Mouse (Mus musculus) heart, embryonic 13.5 days (tissue): ENCODE measurements at regions not wholly inside any gene's neighbourhood (a gene's known extent, or its start where the extent isn't known, plus 50 kb on each side); places are given as distances from the start of the nearest gene placed in this dataset.

Experiments
- ATAC-seq: fragments of 200-750 bp; cut with Nextera tagmentation; 2 replicates; pipeline ENCODE4 v1.8.0; 2017; ENCODE audit warnings: moderate TSS enrichment; ENCODE audit not compliant: insufficient number of reproducible peaks, low FRiP score, low TSS enrichment; ENCODE audit errors: extremely low read depth
- H3K27ac ChIP-seq: fragments of 300-500 bp; sonication (generic); replicated peaks from 2 replicates; pipeline ENCODE4 v1.5.1; 2015; ENCODE audit warnings: moderate library complexity, mild to moderate bottlenecking, inconsistent platforms
- H3K27me3 ChIP-seq: fragments of 300-500 bp; sonication (generic); replicated peaks from 2 replicates; pipeline ENCODE4 v1.6.1; 2015; ENCODE audit warnings: mild to moderate bottlenecking, inconsistent platforms
- H3K36me3 ChIP-seq: fragments of 300-500 bp; sonication (generic); 2 replicates; pipeline ENCODE4 v1.6.1; 2015; ENCODE audit warnings: mild to moderate bottlenecking, inconsistent platforms
- H3K4me1 ChIP-seq: fragments of 300-500 bp; sonication (generic); 2 replicates; pipeline ENCODE4 v1.6.1; 2015; ENCODE audit warnings: inconsistent platforms
- H3K4me2 ChIP-seq: fragments of 300-500 bp; sonication (generic); 2 replicates; pipeline ENCODE4 v1.6.1; 2015; ENCODE audit warnings: inconsistent platforms, mild to moderate bottlenecking, moderate library complexity
- H3K4me3 ChIP-seq: fragments of 300-500 bp; sonication (generic); 2 replicates; pipeline ENCODE4 v1.5.1; 2015; ENCODE audit warnings: moderate library complexity, mild to moderate bottlenecking, inconsistent platforms
- H3K9ac ChIP-seq: fragments of 300-500 bp; sonication (generic); 2 replicates; pipeline ENCODE4 v1.6.1; 2015; ENCODE audit warnings: inconsistent platforms, mild to moderate bottlenecking, moderate library complexity
- H3K9me3 ChIP-seq: fragments of 300-500 bp; sonication (generic); 2 replicates; pipeline ENCODE4 v1.6.1; 2016; ENCODE audit warnings: inconsistent platforms
- WGBS: fragments of 180-500 bp; shearing (Covaris S2); methylation state at CpG from one replicate; pipeline ENCODE4 v1.1.7; 2015; ENCODE audit warnings: mixed read lengths; 5-methylcytosine and 5-hydroxymethylcytosine counted together

DNA sequence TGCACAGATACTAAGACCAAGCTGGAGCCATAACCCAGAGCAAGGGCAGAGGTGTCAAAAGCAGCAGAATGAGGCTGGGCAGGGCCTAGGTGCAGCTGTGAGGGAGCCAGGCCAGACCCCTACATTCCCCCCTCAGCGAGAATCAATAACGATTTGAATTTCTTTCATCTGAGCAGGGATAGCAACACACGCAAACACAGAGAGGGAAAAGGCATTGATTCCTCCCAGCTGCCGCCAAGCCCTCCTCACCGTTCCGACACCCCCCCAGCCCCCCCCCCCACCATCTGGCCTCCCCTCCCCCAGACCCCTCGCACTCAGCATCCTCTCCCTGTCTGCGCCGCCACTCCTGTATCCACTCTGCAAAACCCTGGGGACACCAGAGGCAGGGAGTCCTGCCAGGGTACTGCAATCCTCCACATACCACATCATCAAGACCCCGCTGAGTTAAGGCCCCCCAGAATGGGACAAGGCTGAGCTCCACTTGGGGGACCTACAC lies 166.9 kb downstream of the 3100002H09Rik start:
- Histone ChIP-seq H3K9ac (no peak overlapping the region), H3K4me3 (no peak overlapping the region), H3K27ac (no peak overlapping the region), H3K9me3 (no peaks in the 10 kb centered on the region), H3K27me3 (peaks cover 75% of the 10 kb centered on the region), H3K4me2 (no peak overlapping the region), H3K4me1 (peaks cover 6% of the 10 kb centered on the region; the same call in 1 of the 2 replicates), H3K36me3 (no peaks in the 10 kb centered on the region)
- 4% methylated on average over 9 of the region's 10 CpGs for WGBS
- no peak for ATAC-seq

- no peak for ATAC-seq
Measured at GRCm38 (mm10) chr4:124443130-124443503, 167.5 kb downstream of the 3100002H09Rik start.

GRCm38 (mm10) chr4:124442491-124443129 lies 168.0 kb downstream of the 3100002H09Rik start:
- peaks cover 82% of the 10 kb centered on the region for H3K27me3 ChIP-seq
- no peak overlapping the region for H3K9ac ChIP-seq
- no peak overlapping the region for H3K4me2 ChIP-seq
- H3K36me3 ChIP-seq: no peaks in the 10 kb centered on the region
- H3K9me3 ChIP-seq: no peaks in the 10 kb centered on the region
- H3K27ac ChIP-seq: no peak overlapping the region
- 15% methylated on average over 10 of the region's 10 CpGs for WGBS
- H3K4me3 ChIP-seq: no peak overlapping the region
- peaks cover 6% of the 10 kb centered on the region; the same call in 1 of the 2 replicates for H3K4me1 ChIP-seq
- ATAC-seq: no peak

More at GRCm38 (mm10) chr4:124443130-124443503, 167.5 kb downstream of the 3100002H09Rik start:
- WGBS: 20% methylated on average over 10 of the region's 10 CpGs
- H3K36me3 ChIP-seq: no peaks in the 10 kb centered on the region
- H3K4me2 ChIP-seq: no peak overlapping the region
- no peak overlapping the region for H3K4me3 ChIP-seq
- no peaks in the 10 kb centered on the region for H3K9me3 ChIP-seq
- H3K4me1 ChIP-seq: peaks cover 6% of the 10 kb centered on the region; the same call in 1 of the 2 replicates
- H3K27me3 ChIP-seq: peaks cover 79% of the 10 kb centered on the region
- no peak overlapping the region for H3K9ac ChIP-seq
- H3K27ac ChIP-seq: no peak overlapping the region

- Histone ChIP-seq H3K9me3 (no peaks in the 10 kb centered on the region), H3K4me1 (peaks cover 6% of the 10 kb centered on the region; the same call in 1 of the 2 replicates), H3K27me3 (peaks cover 83% of the 10 kb centered on the region), H3K27ac (no peak overlapping the region), H3K4me3 (no peak overlapping the region), H3K4me2 (no peak overlapping the region), H3K36me3 (no peaks in the 10 kb centered on the region), H3K9ac (no peak overlapping the region)
- no peak for ATAC-seq
- 18% methylated on average over 15 of the region's 15 CpGs for WGBS
Measured at GRCm38 (mm10) chr4:124441737-124442487, 168.7 kb downstream of the 3100002H09Rik start.

DNA sequence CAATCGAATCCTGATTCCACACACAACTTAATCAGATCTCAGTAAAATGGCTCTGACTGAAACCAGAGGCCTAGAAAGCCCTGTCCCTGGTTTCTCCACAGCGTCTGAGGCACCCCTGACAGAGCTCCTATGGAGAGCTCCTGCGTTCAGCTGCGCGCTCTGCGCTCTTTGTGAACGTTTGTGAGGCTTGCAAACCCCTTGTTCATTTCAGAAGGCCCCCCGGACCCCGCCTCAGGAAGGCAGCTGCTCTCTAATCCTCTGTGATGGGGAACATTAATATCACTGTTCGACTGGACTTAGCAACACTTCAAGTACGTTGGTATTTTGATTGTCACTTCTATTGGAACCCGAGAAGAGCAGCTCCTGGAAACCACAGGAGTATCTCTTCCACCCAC lies 175.6 kb downstream of the 3100002H09Rik start:
- WGBS: 49% methylated on average over 12 of the region's 12 CpGs
- H3K27me3 ChIP-seq: peaks cover 40% of the 10 kb centered on the region
- peaks cover 18% of the 10 kb centered on the region for H3K4me1 ChIP-seq
- H3K9ac ChIP-seq: no peak overlapping the region
- no peaks in the 10 kb centered on the region for H3K36me3 ChIP-seq
- H3K4me3 ChIP-seq: no peak overlapping the region
- H3K9me3 ChIP-seq: no peaks in the 10 kb centered on the region
- H3K27ac ChIP-seq: 0 out of 2 replicates have a peak overlapping the region, but pooled peaks have one; percentile 16
- peak overlapping the region; percentile 63 for H3K4me2 ChIP-seq
- ATAC-seq: no peak

DNA sequence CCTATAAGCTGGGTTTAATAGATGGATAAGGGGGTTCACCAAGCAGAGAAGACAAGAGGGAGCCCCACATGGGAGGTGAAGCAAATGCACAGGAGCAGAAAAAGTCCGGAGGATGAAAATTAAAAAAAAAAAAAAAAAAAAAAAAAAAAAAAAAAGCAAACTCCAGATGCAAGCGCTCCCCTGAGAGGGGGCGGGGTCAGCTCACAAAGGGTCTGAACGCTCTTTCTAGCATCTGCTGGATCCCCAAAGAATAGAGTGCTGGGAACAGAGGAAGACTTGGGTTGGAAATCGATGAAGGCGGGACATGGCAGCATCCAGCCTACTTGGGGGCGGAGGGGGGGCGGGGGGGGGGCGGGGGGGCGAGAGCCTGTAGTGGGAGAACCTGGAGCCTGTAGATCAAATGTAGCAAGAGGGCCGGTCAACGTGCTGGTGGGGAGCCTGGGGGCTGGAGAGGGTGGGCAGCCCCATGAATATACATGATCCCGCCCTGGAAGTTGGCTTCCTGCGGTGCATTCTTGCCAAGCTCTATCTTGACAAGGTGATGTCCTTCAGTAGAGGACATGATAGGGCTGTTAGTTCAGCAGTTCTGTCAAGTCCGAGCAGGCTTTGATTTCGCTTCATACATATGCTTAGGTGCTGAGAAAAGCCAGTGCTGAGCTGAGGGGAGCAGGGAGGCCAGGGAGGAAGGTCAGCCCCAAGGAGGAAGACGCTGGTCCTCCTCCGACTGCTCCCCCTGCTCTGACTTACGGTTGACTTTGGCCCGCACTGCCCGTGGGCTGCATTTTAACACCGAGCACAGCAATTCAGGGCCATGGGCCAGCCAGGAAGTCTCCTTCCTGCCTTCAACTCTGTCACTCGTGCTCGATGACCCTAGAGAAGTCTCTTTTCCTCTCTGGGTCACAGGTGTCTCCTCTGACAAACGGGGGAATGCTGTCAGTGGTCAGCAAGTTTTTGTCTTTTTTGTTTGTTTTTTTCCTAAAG lies 176.3 kb downstream of the 3100002H09Rik start:
- Histone ChIP-seq H3K4me3 (peak overlapping the region; percentile 30), H3K27ac (0 out of 2 replicates have a peak overlapping the region, but pooled peaks have one; percentile 16), H3K36me3 (no peaks in the 10 kb centered on the region), H3K9ac (peak overlapping the region; percentile 44; the same call in 1 of the 2 replicates), H3K27me3 (peaks cover 38% of the 10 kb centered on the region), H3K4me2 (peak overlapping the region; percentile 63), H3K9me3 (no peaks in the 10 kb centered on the region), H3K4me1 (peaks cover 18% of the 10 kb centered on the region)
- WGBS: 4% methylated on average over 25 of the region's 25 CpGs
- ATAC-seq: no peak; the same call in 1 of the 2 replicates

- Histone ChIP-seq H3K4me3 (no peak overlapping the region), H3K4me2 (no peak overlapping the region), H3K27ac (no peak overlapping the region), H3K9ac (no peak overlapping the region), H3K4me1 (peaks cover 18% of the 10 kb centered on the region), H3K27me3 (peaks cover 34% of the 10 kb centered on the region; the same call in 1 of the 2 replicates), H3K9me3 (no peaks in the 10 kb centered on the region), H3K36me3 (no peaks in the 10 kb centered on the region)
- ATAC-seq: no peak
- 71% methylated on average over 9 of the region's 9 CpGs for WGBS
Measured at GRCm38 (mm10) chr4:124433506-124433905, 177.1 kb downstream of the 3100002H09Rik start.

DNA sequence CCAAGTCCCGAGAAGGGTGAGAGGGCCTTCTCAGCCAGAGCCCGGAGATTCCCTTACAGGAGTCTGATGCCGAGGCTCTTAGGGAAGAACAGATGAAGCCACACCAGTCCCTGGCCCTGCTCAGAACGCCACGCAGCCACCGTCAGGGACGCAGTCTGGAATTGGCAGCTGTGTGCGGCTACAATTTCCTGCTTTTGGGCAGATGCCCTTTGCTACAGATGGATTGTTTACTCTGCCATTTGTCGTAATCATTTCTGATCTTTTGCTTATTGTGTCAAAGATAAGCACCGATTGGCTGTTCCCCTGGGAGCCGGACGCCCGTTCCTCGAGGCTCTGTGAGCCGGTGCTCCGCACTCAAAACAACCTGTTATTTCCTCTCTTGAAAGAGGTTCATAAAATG lies 179.4 kb downstream of the 3100002H09Rik start:
- Histone ChIP-seq H3K9me3 (no peaks in the 10 kb centered on the region), H3K36me3 (no peaks in the 10 kb centered on the region), H3K27me3 (peaks cover 20% of the 10 kb centered on the region; the same call in 1 of the 2 replicates), H3K4me2 (no peak overlapping the region), H3K9ac (no peak overlapping the region), H3K4me1 (peaks cover 18% of the 10 kb centered on the region), H3K27ac (no peak overlapping the region), H3K4me3 (no peak overlapping the region)
- no peak for ATAC-seq
- 57% methylated on average over 16 of the region's 16 CpGs for WGBS

- no peak for ATAC-seq
- no peak overlapping the region for H3K4me2 ChIP-seq
- H3K27ac ChIP-seq: no peak overlapping the region
- no peak overlapping the region for H3K4me3 ChIP-seq
- no peak overlapping the region for H3K9ac ChIP-seq
- H3K27me3 ChIP-seq: peaks cover 20% of the 10 kb centered on the region; the same call in 1 of the 2 replicates
- H3K4me1 ChIP-seq: peaks cover 2% of the 10 kb centered on the region; the same call in 1 of the 2 replicates
- WGBS: 92% methylated on average over 4 of the region's 4 CpGs
- H3K9me3 ChIP-seq: no peaks in the 10 kb centered on the region
- H3K36me3 ChIP-seq: no peaks in the 10 kb centered on the region
Measured at GRCm38 (mm10) chr4:124428844-124429243, 181.8 kb downstream of the 3100002H09Rik start.

DNA sequence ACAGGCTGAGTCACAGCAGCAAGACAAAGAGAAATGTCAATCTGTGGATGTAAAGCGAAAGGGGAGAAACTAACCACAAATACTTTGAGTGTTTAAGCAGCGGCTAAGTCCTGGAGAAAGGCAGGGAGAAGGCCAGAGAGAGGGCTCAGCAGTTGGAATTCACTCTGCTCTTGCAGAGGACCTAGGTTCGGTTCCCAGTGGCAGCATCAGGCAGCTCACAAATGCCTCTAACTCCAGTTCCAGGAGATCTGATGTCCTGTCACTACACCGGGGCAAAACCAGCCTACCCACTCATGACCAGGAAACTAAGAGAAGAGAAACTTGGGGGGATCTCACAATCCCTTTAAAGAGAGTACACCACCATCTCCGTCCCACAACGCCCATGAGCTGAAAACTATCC lies 188.2 kb downstream of the 3100002H09Rik start:
- H3K9ac ChIP-seq: no peak overlapping the region
- no peak overlapping the region for H3K4me3 ChIP-seq
- H3K9me3 ChIP-seq: no peaks in the 10 kb centered on the region
- H3K36me3 ChIP-seq: no peaks in the 10 kb centered on the region
- ATAC-seq: no peak
- H3K27me3 ChIP-seq: no peaks in the 10 kb centered on the region
- H3K27ac ChIP-seq: no peak overlapping the region
- peaks cover 6% of the 10 kb centered on the region; the same call in 1 of the 2 replicates for H3K4me1 ChIP-seq
- no peak overlapping the region for H3K4me2 ChIP-seq
- WGBS: 74% methylated on average over 6 of the region's 6 CpGs
